Mouse (Mus musculus): ENCODE results near the gene Ell. TPM values are rescaled to one million over a fixed set of nuclear protein-coding genes. Genes with fewer than 3 reads are reported as not detected.

Ell gene
- polyA plus RNA-seq, 1 experiment = 45.6 TPM

GRCm38 (mm10) chr8:70628986-70629490 lies 89.8 kb downstream of the Ell start:
- Histone ChIP-seq H3K4me3 (ENCODE audit: low read depth, low read length) (no peak overlapping the region), H3K4me1 (ENCODE audit: control insufficient read depth, insufficient read depth, insufficient read length, low read length) (peaks cover 24% of the 10 kb centered on the region), H3K27me3 (ENCODE audit: control insufficient read depth, insufficient read depth, low read length) (no peaks in the 10 kb centered on the region), H3K27ac (ENCODE audit: insufficient read depth, low read depth, low read length) (no peak overlapping the region), H3K36me3 (ENCODE audit: control insufficient read depth, insufficient read depth, low read length) (no peaks in the 10 kb centered on the region)
- TF ChIP-seq CTCF (IDR thresholded peaks at IDR 0.05; ENCODE audit: extremely low read depth, insufficient read length, insufficient replicate concordance, low read depth, low read length) = no peak
- TF ChIP-seq POLR2A (IDR thresholded peaks at IDR 0.05; ENCODE audit: low read depth, low read length) = no peak
- 66% methylated on average over 7 of the region's 7 CpGs for WGBS

DNA sequence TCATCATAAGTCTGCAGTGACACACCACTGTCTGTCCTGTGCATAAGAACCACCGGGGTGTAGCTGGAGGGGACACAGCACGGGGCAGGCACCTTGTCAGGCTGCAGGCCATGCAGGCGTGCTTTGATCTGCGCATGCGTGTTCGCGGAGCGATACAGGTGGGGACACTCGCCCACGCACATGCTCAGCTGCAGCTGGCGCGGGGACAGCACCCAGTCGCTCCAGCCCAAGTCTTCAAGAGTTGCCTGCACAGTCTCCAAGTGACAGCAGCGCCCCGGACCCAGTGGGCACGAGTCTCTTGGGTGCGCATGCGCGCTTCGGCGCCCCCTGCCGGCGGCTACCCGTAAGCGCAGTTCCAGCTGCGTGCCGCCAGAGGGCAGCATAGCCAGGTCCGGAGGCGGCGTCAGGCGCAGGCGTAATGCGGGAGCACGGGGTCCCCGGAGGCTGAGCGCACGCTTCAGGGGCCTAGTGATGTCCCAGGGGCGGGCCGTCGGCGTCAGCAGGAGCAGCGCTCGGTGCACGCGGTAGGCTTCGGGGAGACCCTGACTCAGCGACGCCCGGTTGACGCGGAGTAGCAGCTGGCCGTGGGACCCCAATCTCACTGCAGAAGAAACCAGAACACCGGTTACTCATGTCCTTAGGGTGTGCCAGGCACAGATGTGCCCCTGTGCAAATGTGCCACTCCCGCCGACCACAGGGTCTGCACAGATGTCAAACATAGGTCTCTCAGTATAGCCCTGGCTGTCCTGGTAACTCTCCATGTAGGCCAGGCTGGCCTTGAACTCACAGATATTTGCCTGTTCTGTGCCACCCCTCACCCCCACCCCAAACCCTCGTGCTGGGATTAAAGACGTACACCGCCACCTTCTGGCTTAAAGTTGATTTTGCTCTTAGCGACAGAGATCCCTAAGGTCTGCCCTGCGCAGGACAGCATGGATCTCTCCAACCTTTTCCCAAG lies 90.6 kb downstream of the Ell start:
- peak; percentile 100 for TF ChIP-seq CTCF (IDR thresholded peaks at IDR 0.05; ENCODE audit: extremely low read depth, insufficient read length, insufficient replicate concordance, low read depth, low read length)
- no peak; the same call in 1 of the 2 replicates for TF ChIP-seq POLR2A (IDR thresholded peaks at IDR 0.05; ENCODE audit: low read depth, low read length)
- WGBS = under 1% methylated on average over 60 of the region's 60 CpGs
- Histone ChIP-seq H3K36me3 (ENCODE audit: control insufficient read depth, insufficient read depth, low read length) (no peaks in the 10 kb centered on the region), H3K4me3 (ENCODE audit: low read depth, low read length) (peak overlapping the region; percentile 70), H3K27ac (ENCODE audit: insufficient read depth, low read depth, low read length) (peak overlapping the region; percentile 10; the same call in 1 of the 2 replicates), H3K27me3 (ENCODE audit: control insufficient read depth, insufficient read depth, low read length) (no peaks in the 10 kb centered on the region), H3K4me1 (ENCODE audit: control insufficient read depth, insufficient read depth, insufficient read length, low read length) (peaks cover 27% of the 10 kb centered on the region)

GRCm38 (mm10) chr8:70630532-70631381 lies 91.5 kb downstream of the Ell start:
- WGBS = 7% methylated on average over 22 of the region's 22 CpGs
- TF ChIP-seq POLR2A (IDR thresholded peaks at IDR 0.05; ENCODE audit: low read depth, low read length) = no peak
- TF ChIP-seq CTCF (IDR thresholded peaks at IDR 0.05; ENCODE audit: extremely low read depth, insufficient read length, insufficient replicate concordance, low read depth, low read length) = no peak
- no peaks in the 10 kb centered on the region for H3K36me3 ChIP-seq (ENCODE audit: control insufficient read depth, insufficient read depth, low read length)
- no peaks in the 10 kb centered on the region for H3K27me3 ChIP-seq (ENCODE audit: control insufficient read depth, insufficient read depth, low read length)
- H3K4me3 ChIP-seq (ENCODE audit: low read depth, low read length) = peak overlapping the region; percentile 60
- peak overlapping the region; percentile 74 for H3K27ac ChIP-seq (ENCODE audit: insufficient read depth, low read depth, low read length)
- peaks cover 30% of the 10 kb centered on the region for H3K4me1 ChIP-seq (ENCODE audit: control insufficient read depth, insufficient read depth, insufficient read length, low read length)

GRCm38 (mm10) chr8:70631436-70631835 lies 92.2 kb downstream of the Ell start:
- Histone ChIP-seq H3K4me1 (ENCODE audit: control insufficient read depth, insufficient read depth, insufficient read length, low read length) (peaks cover 33% of the 10 kb centered on the region), H3K36me3 (ENCODE audit: control insufficient read depth, insufficient read depth, low read length) (no peaks in the 10 kb centered on the region), H3K27me3 (ENCODE audit: control insufficient read depth, insufficient read depth, low read length) (no peaks in the 10 kb centered on the region), H3K27ac (ENCODE audit: insufficient read depth, low read depth, low read length) (peak overlapping the region; percentile 74), H3K4me3 (ENCODE audit: low read depth, low read length) (peak overlapping the region; percentile 60)
- WGBS = 5% methylated on average over 24 of the region's 24 CpGs
- peak; percentile 62; the same call in 1 of the 2 replicates for TF ChIP-seq POLR2A (IDR thresholded peaks at IDR 0.05; ENCODE audit: low read depth, low read length)
- no peak for TF ChIP-seq CTCF (IDR thresholded peaks at IDR 0.05; ENCODE audit: extremely low read depth, insufficient read length, insufficient replicate concordance, low read depth, low read length)

GRCm38 (mm10) chr8:70632346-70632892 lies 93.2 kb downstream of the Ell start, which contains the start of gene Gdf15:
TSS of gene Gdf15 (minus strand) at chr8:70632456.
- H3K4me1 ChIP-seq (ENCODE audit: control insufficient read depth, insufficient read depth, insufficient read length, low read length) = peaks cover 40% of the 10 kb centered on the region
- peak within 1 kb of the TSS; percentile 74 for H3K27ac ChIP-seq (ENCODE audit: insufficient read depth, low read depth, low read length)
- H3K27me3 ChIP-seq (ENCODE audit: control insufficient read depth, insufficient read depth, low read length) = no peaks in the 10 kb centered on the region
- no peaks in the 10 kb centered on the region for H3K36me3 ChIP-seq (ENCODE audit: control insufficient read depth, insufficient read depth, low read length)
- TF ChIP-seq POLR2A (IDR thresholded peaks at IDR 0.05; ENCODE audit: low read depth, low read length) = no peak
- TF ChIP-seq CTCF (IDR thresholded peaks at IDR 0.05; ENCODE audit: extremely low read depth, insufficient read length, insufficient replicate concordance, low read depth, low read length) = no peak
- WGBS = 84% methylated on average over 6 of the region's 6 CpGs
- H3K4me3 ChIP-seq (ENCODE audit: low read depth, low read length) = peak within 1 kb of the TSS; percentile 60

GRCm38 (mm10) chr8:70634066-70634465 lies 94.8 kb downstream of the Ell start:
- H3K36me3 ChIP-seq (ENCODE audit: control insufficient read depth, insufficient read depth, low read length) = no peaks in the 10 kb centered on the region
- peaks cover 46% of the 10 kb centered on the region for H3K4me1 ChIP-seq (ENCODE audit: control insufficient read depth, insufficient read depth, insufficient read length, low read length)
- WGBS = 36% methylated on average over 6 of the region's 6 CpGs
- no peak overlapping the region for H3K27ac ChIP-seq (ENCODE audit: insufficient read depth, low read depth, low read length)
- no peak for TF ChIP-seq POLR2A (IDR thresholded peaks at IDR 0.05; ENCODE audit: low read depth, low read length)
- TF ChIP-seq CTCF (IDR thresholded peaks at IDR 0.05; ENCODE audit: extremely low read depth, insufficient read length, insufficient replicate concordance, low read depth, low read length) = no peak
- H3K27me3 ChIP-seq (ENCODE audit: control insufficient read depth, insufficient read depth, low read length) = no peaks in the 10 kb centered on the region
- H3K4me3 ChIP-seq (ENCODE audit: low read depth, low read length) = no peak overlapping the region

Measured in small intestine, adult 2 months (tissue).